Mouse (Mus musculus) left cerebral cortex, postnatal 14 days (tissue): ENCODE data around the gene Plce1. TPM values are rescaled to one million over a fixed set of nuclear protein-coding genes. Genes with fewer than 3 reads are reported as not detected.

Experiments used
- DNase-seq, 2 experiments: peaks; one replicate each; pipeline ENCODE4 v3.0.0; 2021 to 2022; ENCODE audit warnings: low spot score in 2 of 2, mixed read lengths in 1 of 2
- intact Hi-C: fragments of 180-260 bp; cut with DNase I; formaldehyde crosslinking; loops from one replicate; pipeline ENCODE4 v1.15.1; 2025
- total RNA-seq, 2 experiments: library from RNA; stranded (reverse); gene quantifications; 2 replicates each; pipeline ENCODE4 v1.2.3; 2021

Gene Plce1
- total RNA-seq, 2 experiments from 2014 or later: 6.1 to 6.8 TPM

DNA sequence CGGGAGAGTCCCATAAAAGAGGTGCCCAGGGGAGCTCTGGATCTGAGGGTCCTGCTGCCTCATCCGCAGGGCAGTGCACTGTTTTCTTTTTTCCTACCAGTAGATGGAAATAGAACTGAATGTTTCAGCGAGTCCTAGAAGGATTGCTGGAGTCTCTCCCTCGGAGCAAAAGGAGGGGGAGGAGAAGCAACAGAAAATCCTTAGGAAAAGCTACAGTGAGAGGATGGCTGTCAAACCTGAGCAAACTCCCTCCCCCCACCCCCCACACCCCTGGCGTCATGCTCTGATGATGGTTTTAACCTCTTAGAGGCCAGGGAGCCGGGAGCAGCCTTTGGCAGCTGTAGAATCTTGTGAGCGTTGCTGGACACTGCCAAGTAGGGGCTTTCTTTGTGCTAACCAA lies 85.8 kb downstream of the Plce1 start:
- intact Hi-C loops: no loop called here
- DNase-seq: peak; percentile 30 to 62

DNA sequence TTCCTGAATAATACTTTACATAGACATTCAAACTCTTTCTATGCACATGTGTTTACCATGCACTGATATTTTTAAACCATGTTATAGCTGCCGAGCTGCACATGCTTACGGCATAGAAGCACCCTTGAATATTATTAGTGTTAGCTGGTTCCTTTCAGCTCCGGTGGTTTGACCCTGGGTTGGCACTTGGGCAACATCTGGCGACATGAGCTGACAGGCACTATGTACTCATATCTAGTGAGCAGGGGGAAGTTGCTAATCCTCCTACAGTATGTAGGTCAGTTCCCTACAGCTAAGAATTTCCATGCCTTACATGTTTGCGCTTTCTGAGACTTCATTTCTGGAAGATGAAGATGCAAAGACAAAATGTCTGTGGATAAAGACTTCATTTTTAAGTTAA lies 86.4 kb downstream of the Plce1 start:
- no peak for DNase-seq
- intact Hi-C loops: no loop called here

DNA sequence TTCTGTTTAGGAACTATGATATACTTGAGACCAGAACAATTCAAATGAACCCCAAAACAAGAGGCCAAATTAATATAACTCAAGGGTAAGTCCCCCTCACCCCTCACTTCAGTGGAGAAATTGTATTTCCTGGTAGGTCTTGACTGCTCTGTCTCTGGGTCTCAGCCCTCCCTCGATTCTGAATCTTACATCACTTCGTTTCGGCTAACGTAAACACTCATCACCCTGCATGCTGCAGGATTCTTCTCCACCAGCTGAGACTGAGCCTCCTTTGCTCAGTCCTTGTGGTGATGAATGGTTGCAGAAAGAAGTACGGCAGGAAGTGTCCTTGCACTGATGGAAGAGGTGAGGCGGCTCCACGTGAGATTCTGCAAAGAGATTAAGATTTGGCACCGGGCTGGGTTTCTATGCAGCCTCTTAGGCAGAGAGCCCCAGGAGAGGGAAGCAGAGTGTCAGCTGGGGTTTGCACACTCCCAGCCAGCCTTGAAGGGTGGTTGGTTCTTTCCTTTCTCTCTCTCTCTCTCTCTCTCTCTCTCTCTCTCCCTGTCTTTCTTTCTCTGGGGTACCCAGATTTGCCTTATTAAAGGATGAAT lies 97.7 kb downstream of the Plce1 start:
- DNase-seq: no peak
- intact Hi-C loops: no loop called here

DNA sequence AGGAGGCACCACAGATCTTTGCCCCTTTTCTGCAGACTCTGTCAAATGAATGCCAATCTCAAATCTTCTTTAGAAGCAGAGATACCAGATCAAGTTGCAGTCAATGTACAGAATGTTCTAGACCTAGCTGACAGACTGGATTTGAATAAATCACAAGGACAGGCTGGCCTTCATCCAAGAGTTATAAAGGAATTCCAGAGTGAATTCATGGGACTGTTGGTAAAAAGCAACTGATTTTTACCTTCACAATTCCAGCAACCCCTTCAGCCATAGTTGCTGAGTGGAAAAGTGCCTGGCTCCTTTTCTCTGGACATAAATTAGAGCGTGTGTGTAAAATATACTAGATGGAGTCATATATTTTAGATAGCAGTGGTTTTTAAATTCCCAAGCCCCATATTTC lies 102.0 kb downstream of the Plce1 start:
- intact Hi-C loops: no loop called here
- no peak for DNase-seq

DNA sequence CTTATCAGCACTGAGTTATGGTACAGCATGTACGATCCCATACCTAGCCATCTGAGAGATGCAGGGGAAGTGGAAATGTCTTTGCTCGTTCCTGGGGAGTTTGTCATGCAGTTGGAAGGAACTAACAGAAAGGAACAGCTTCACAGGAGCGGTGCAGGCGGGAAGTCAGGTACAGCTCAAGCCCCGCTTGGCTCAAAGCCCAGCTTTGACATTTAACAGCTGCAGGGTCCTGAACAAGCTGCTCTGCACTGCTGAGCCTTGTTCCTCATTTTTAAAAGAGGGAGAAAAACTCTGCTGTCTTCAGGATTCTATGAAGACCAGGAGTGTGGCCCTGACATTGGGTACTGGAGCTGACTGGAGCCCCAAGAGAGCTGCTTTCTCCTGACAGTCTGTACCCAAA lies 106.7 kb downstream of the Plce1 start:
- DNase-seq: no peak
- intact Hi-C loops: no loop called here

DNA sequence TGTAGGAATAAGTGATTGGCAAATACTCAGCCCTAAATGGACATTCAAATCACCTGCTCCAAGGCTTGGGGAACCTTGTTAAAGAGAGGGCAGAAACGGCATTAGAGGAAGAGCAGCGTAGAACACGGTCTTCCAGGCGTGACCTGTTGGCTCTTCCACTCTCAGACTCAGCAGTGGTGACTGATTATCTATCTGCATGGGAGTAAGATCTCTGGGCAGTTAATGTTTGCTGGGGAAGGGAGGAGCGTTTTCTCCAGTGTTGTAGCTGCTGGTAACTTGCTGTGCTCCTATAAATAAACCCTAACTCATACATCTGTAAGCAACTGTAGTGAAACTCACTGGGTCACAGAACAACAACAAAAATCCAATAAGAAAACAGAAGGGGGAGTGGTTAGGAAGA lies 108.6 kb downstream of the Plce1 start:
- DNase-seq: no peak
- intact Hi-C loops: no loop called here

DNA sequence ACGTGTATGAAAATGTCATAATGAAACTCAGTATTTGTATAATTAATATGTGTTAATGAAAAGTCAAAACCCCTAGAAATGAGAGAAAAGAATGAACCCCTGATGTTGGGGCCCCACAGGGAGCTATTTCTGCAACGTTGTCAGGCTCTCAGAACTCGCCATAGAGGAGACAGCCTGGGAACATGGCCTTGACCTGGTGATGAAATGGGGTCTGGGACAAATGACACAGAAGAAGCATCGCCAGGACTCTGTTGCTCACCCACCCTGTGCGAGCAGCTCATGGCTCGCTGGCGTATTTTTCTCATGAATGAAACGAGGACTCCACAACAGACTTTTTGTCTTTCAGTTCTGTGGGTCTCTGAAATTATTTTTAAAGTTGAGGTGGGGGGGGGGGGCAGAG lies 109.0 kb downstream of the Plce1 start:
- DNase-seq: no peak
- intact Hi-C loops: no loop called here

DNA sequence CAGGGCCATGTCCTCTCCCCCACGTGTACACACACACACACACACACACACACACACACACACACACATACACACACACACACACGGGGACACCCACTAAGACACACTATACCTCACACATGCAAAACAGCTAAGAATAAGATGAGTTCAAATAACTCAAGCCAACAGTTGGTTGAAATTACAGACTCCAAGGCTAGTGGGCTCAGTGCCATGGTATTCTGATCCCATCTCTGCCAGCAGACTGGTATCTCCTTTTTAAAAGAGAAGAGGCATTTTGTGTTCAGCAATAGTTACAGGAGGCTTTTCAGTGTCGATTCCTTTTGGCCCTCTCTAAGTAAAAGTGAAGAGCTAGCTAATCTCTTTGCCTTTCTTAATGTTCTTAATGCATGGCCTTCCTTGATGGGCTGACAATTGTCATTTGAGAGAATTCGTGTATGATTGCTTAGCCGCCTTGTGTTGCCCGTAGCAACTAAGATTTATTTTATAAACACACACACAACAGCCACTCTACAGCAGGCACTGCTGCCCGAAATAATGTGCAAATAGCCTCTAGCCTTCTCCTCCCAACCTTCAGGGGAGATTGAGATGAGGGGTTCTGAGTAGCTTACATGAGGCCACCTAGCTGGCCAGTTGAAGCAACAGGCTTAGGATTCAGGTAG lies 111.8 kb downstream of the Plce1 start:
- intact Hi-C loops: no loop called here
- peak in 1 of 2 experiments; percentile 16 for DNase-seq

DNA sequence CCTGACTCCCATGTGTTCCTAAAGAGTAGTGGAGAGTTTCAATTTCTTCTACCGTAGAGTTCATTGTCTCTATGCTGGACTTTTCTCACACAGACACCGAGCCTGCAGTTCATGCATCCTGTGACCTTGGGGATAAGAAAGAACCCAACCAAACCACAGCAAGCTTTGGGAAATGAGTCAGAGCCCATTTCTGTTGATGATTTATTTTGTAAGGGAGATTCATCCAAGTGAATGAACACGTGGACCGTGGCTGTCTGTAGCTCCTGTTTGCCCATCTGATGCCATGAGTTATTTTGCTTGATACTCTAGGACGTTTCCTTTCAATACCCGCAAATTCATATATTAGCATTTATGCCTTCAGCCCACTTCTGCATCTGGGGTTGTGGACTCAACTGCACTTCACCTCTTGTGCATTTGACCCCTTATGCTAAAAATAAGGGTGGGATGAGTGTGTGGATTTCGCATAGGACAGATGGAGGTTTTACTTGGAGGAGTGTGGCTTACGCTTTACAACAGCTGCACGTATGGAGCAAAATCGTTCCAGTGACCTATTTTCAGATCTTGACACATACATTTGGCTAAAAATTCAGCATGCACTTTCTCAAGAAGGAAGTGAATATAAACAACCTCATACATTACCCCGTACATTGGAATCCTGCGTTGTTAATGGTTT lies 112.5 kb downstream of the Plce1 start:
- intact Hi-C loops: no loop called here

DNA sequence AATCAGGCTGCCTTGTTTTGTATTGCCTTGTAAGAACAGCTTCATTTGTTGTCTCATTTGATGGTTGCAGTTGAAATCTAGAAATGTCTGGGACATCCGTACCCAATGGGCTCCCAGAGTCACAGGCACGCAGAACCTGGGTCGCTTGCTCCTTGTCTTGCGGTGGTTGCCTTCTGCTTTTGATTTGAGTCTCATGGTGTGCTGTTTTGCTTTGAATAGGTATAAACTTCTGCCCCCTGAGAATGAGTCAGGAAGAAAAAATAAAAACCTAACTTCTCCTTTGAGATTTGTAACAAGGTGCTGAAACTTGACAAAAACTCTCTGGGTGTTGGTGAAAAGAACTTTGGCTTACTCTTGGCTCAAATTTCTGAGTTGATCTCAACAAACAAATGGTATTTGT lies 115.2 kb downstream of the Plce1 start:
- DNase-seq: no peak
- intact Hi-C loops: no loop called here

More for the DNA sequence above, 112.5 kb downstream of the Plce1 start:
- peak in 1 of 2 experiments; percentile 40 for DNase-seq

DNA sequence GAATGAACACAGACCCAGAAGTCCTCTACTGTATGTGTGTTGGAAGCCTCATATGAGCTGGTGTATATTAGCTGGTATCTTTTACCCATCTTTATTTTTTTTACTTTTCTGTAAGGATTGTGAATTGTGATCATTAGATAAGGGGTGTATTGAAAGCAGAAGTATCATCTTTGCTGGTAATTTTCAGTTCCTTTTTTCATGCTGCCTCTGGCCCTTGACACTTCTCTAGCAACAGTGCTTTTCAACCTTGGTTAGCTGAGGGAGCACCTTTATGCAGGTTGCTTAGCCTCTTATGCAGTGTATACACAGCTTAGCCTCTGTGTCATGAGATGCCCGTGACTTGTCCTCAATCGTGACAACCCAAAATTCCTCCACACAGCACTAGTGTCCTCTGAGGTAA lies 116.5 kb downstream of the Plce1 start:
- no peak for DNase-seq
- intact Hi-C loops: no loop called here

DNA sequence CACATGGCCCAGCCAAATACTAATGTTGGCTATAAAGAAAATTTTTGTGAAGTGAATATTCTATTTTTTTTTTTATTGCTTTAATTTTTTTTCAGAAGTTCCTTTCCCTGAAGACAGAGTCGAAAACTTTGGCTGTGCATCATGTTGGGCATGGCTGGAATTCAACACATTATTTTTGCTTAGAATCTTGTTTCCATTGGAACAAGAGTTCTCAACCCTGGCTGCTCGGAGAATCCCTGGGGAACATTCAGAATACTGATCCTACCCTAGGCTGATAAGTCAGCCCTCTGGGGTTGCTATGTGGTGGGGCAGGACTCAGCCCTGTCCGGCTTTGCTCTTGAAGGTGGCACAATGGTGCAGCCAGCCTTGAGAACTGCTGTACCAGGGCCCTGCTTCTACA lies 118.1 kb downstream of the Plce1 start:
- no peak for DNase-seq
- intact Hi-C loops: no loop called here

DNA sequence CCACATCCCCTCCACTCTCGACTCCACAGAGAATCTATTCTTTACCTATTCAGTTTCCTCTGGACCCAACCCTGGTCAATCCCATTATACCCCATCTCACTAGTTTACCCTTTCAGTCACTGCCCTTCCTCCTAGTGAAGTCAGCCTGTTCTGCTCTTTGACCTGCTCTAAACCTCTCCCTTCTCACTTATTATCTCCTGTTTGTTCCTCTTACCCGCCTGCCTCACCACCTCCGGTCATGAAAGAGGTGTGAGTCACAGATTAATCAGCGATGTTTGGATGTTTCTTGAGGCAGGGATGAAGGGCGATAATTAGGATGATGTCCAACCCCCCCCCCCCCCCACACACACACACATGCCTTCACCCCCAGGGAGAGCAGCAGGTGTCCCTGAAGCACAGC lies 120.2 kb downstream of the Plce1 start:
- intact Hi-C loops: no loop called here
- no peak for DNase-seq

DNA sequence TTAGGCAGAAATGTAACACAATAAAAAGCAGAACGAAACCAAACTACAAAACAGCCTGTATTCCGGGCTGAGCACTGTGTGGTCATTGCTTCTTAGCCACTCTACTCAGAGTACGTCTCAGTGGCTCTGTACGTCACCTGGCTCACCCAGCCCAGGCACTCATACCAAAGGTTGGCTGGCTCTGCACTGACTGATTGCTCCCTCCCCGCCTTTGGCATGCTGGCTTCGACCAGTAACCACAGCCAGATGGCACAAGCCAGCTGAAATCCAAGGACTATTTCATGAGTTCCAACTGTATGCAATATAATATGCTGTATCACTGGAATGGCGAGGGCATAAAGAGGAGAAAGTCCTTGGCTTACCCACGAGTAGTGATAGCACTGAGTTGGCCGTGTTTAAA lies 121.9 kb downstream of the Plce1 start:
- intact Hi-C loops: no loop called here
- no peak for DNase-seq

DNA sequence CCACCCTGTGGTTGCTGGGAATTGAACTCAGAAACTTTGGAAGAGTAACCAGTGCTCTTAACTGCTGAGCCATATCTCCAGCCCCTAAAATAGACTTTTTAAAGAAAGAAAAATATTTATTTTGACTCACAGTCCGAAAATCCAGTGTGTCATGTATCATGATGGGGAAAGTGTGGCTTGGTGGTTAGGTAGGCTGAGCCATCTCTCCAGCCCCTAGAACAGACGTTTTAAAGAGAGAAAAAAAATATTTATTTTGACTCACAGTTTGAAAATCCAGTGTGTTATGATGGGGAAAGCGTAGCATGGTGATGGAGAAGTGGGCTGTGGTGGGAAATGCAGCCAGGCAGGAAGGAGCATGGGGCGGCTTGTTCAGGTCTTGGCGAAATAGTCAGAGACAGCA lies 126.3 kb downstream of the Plce1 start:
- intact Hi-C loops: no loop called here
- DNase-seq: no peak

DNA sequence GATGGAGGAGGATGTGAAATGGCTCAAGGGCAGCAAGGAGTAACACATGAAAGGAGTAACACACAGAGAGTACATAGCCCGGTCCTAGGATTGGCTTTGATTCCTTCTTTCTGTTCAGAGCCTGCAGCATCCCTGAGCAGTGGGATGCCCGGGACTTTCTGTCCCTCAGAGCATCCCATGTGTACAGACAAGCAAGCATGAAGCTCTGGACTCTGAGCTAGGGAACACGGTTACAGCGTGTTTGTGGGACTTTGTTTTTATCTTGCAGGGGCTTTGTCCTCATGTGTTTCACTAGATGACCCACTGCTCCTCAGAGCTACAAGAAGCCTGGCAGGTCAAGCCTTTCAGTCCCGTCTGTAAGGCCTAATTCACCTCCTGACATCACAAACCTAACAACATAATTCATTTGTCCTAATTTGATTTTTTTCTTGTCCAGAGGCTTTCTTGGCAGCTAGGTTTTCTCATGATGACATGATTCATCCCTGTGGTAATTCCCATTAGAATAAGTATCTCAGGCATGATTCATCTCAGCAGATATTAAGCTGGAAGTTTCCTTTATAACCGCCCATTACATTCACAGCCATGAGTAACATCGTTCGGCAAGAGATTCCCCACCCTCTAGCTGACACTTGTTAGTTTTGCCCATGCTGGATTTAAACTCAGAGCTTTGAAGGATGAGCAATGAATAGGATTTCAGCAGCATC lies 128.2 kb downstream of the Plce1 start:
- no peak for DNase-seq
- intact Hi-C loops: no loop called here

DNA sequence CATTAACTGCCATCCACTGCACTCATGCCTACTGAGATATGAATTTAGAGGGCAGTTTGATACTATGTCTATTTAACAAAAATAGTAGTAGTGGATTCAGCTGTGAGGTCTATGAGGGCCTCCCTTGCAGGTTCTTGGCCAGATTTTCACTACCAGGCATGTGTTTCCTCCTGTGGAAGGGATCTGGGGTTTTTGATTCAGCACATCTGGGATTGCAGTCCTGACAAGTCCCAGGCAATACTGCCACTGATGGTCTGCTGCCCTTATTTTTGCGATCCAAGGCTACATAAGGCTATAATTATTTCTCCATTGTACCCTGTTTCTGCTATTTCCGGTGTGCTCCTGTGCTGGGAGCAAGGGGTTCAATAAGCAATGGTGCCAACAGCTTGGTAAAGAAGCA lies 129.4 kb downstream of the Plce1 start:
- no peak for DNase-seq
- intact Hi-C loops: no loop called here

DNA sequence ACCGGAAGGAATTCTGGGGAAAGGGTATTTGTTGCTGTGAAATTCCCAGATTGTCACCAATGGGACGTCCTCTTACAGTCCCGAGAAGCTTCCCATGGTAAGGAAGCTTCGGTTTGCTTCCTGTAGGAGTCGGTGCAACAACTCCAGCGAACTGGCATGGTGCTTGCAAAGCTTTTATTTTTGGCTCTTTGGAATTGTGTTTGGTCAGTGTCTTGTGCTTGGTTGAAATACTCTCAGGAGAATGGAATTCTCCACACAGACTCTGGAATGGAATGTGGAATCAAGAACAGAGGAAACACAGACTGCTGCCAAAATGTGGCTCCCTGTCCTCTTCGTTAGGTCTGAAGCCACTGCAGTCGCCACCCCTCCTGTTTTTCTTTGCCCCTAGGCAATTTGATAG lies 129.9 kb downstream of the Plce1 start:
- DNase-seq: no peak
- intact Hi-C loops: no loop called here

DNA sequence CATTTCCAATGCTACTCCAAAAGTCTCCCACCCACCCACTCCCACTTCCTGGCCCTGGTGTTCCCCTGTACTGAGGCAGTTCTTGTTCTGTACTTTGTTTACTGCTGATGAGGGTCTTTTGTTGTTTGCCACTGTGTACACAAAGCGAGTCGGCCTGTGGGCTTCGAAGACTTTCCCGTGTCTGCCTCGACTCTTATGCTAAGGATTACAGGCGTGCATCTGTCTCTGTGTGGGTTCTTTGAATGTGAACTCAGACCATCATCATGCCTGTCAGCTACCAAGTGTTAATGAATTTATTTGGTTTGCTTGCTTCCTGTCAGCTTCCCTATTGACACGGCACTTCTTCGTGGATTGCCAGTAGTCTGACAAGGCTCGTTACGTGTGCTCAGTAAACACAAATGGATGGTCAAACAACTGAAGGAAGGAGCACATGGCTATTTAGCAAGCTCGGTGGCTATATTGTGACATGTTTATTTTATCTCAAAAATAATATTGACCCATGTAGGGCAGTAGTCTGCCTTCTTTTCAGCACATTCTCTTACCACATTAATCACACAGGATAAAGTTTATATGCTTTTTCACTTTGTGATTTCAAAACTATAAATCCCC lies 133.3 kb downstream of the Plce1 start:
- DNase-seq: no peak
- intact Hi-C loops: no loop called here

DNA sequence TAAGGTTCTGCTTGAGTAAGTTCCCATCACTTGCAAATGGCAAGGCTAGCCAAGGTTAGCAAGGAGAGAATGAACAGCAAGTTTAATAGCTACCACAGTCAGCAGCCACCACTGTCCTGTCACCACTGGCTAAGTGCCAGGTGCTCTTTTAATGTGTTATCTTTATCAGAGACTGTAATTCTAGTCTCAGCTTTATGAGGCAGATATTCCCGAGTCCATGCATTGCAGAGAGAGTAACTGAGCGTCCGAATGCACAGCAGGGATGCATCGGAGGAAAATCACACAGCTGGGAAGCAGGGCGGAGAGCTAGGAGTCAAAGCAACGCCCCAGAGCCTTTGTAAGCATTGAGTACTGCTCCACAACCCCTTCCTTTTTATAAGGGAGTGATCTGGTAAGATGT lies 134.4 kb downstream of the Plce1 start:
- DNase-seq: no peak
- intact Hi-C loops: no loop called here
